Mouse (Mus musculus) olfactory bulb, adult 2 months (tissue): ENCODE results near the gene Gm906.

Source experiments
- CTCF ChIP-seq: fragments of 200-500 bp; IDR thresholded peaks from 2 replicates; pipeline ENCODE4 v1.5.1; 2012; ENCODE audit warnings: low read depth, mild to moderate bottlenecking, low read length, moderate library complexity; ENCODE audit not compliant: insufficient read depth
- POLR2A ChIP-seq: fragments of 200-500 bp; IDR thresholded peaks from 2 replicates; pipeline ENCODE4 v1.6.1; 2012; ENCODE audit warnings: mild to moderate bottlenecking, low read depth, low read length, moderate library complexity; ENCODE audit not compliant: insufficient read depth

GRCm38 (mm10) chr13:50207966-50208365 is 42.1 kb downstream of the Gm906 start:
- TF ChIP-seq POLR2A (no peak), CTCF (no peak)
